Mouse (Mus musculus) heart, embryonic 10.5 days (tissue): ENCODE data around the gene Atp5h. TPM values are rescaled to one million over a fixed set of nuclear protein-coding genes. Genes with fewer than 3 reads are reported as not detected.

Experiments used
- DNase-seq: peaks from one replicate; pipeline ENCODE4 v3.0.0-alpha.2; 2017; ENCODE audit warnings: low spot score
- H3K27ac ChIP-seq: fragments of 300-500 bp; sonication (generic); 2 replicates; pipeline ENCODE4 v1.5.1; 2016; ENCODE audit warnings: mild to moderate bottlenecking
- H3K27me3 ChIP-seq: fragments of 300-500 bp; sonication (generic); 2 replicates; pipeline ENCODE4 v1.6.1; 2016; ENCODE audit warnings: mild to moderate bottlenecking; ENCODE audit not compliant: poor library complexity, insufficient read depth, severe bottlenecking
- H3K36me3 ChIP-seq: fragments of 300-500 bp; sonication (generic); 2 replicates; pipeline ENCODE4 v1.6.1; 2016; ENCODE audit warnings: mild to moderate bottlenecking, moderate library complexity
- H3K4me1 ChIP-seq: fragments of 300-500 bp; sonication (generic); 2 replicates; pipeline ENCODE4 v1.6.1; 2016; ENCODE audit warnings: mild to moderate bottlenecking
- H3K4me3 ChIP-seq: fragments of 300-500 bp; sonication (generic); 2 replicates; pipeline ENCODE4 v1.5.1; 2016; ENCODE audit warnings: mild to moderate bottlenecking, moderate library complexity
- H3K9me3 ChIP-seq: fragments of 300-500 bp; sonication (generic); 2 replicates; pipeline ENCODE4 v1.6.1; 2016; ENCODE audit warnings: mild to moderate bottlenecking, moderate library complexity
- WGBS: fragments of 180-500 bp; shearing (Covaris S2); methylation state at CpG from one replicate; pipeline ENCODE4 v1.1.7; 2016; 5-methylcytosine and 5-hydroxymethylcytosine counted together
- polyA plus RNA-seq: library from polyadenylated mRNA; unstranded; fragments of >200 nt; fragmentation: Nextera tagmentation; extraction: Ambion mirVana; gene quantifications from 2 replicates; pipeline ENCODE4 v1.2.1, GENCODE M21; 2016

Atp5h gene
- polyA plus RNA-seq, 1 experiment from 2014 or later = 1,131 TPM

DNA sequence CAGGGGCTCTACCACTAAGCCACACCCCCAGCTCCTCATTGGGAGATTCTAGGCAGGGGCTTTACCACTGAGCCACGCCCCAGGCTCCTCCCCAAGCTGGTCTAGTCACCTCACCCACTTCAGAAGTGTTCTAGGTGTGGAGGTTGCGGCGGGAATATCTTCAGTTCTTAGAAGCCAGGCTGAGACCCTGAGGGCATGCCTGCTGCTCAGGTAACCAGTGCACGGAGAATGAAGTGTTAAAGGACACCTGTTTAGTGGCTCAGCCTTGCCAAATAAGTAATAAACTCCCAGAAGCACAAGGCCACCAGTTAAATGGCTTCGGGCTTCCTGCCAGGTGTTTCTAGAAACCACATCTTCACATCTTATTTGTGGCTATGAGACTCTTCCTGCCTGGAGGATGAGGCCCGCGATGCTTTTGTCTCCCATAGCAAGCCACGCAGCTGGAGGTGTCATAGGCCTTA lies 32.0 kb upstream of the Atp5h start:
- no peak overlapping the region for H3K27ac ChIP-seq
- peaks cover 38% of the 10 kb centered on the region for H3K4me1 ChIP-seq
- WGBS = 92% methylated on average over 8 of the region's 8 CpGs
- no peak for DNase-seq
- H3K36me3 ChIP-seq = no peaks in the 10 kb centered on the region
- H3K9me3 ChIP-seq = no peaks in the 10 kb centered on the region
- no peak overlapping the region for H3K4me3 ChIP-seq
- 0 out of 2 replicates have a peak, but pooled peaks cover 13% of the 10 kb centered on the region for H3K27me3 ChIP-seq

DNA sequence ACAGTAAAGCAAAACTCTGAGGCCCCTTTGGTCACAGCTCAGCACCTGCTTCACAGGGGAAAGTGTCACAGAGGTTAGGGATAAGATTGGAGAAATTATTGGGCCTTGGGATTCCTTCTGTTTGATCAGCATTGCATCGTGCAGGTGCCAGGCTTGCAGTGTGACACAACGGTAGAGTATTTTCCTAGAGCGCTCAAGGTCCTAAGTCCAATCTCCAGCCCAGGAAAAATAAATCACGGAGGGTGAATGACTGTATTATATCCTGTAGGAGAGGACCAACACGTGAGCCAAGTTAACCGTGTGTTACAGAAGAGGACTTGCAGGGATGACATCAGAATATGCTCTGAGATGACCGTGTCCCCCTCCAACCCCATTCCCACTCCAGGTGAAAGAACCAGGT lies 30.4 kb upstream of the Atp5h start:
- DNase-seq = no peak
- Histone ChIP-seq H3K27ac (no peak overlapping the region), H3K9me3 (no peaks in the 10 kb centered on the region), H3K4me1 (peaks cover 43% of the 10 kb centered on the region), H3K4me3 (no peak overlapping the region), H3K27me3 (0 out of 2 replicates have a peak, but pooled peaks cover 13% of the 10 kb centered on the region), H3K36me3 (no peaks in the 10 kb centered on the region)
- 85% methylated on average over 7 of the region's 7 CpGs for WGBS

DNA sequence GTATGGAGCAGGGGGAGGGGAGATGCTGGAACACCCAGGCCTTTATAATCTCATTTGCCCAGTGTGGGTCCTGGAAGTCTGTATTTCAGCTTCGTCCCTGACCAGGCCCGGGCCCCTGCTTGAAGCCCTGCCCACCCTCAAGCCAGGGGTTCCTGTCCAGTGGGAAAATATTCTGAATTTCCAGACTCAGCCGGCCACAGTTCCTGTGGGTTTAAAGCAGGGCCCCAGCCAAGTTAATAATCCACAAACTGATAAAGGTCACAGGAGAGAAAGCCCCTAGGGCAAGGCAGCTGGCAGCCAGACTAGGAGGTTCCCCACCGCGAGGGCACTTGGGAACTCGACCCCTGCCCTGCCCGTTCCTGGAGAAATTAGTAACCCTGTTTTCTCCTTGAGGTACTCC lies 29.2 kb upstream of the Atp5h start:
- DNase-seq = no peak
- Histone ChIP-seq H3K9me3 (no peaks in the 10 kb centered on the region), H3K4me1 (peaks cover 43% of the 10 kb centered on the region), H3K4me3 (no peak overlapping the region), H3K27ac (0 out of 2 replicates have a peak overlapping the region, but pooled peaks have one; percentile 32), H3K36me3 (no peaks in the 10 kb centered on the region), H3K27me3 (0 out of 2 replicates have a peak, but pooled peaks cover 13% of the 10 kb centered on the region)
- WGBS = 65% methylated on average over 7 of the region's 7 CpGs

DNA sequence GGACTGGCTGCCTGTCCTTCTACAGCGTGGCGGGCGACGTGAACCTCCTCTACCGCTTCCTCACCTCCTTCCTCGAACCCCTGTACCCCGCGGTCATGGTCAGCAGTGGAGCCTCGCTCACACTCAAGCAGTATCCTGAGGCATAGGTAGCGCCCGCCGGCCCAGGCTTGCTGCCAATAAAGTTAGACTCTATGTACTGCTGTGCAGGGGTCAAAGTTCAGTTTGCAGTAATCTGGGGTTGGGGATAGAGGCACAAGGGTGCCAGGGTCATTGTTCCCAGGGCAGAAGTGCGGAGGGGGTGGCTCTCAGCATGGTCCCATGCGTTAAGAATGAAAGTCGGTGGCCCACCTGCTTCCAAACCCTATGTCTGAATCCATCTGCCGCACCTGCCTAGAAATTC lies 28.3 kb upstream of the Atp5h start:
- H3K27me3 ChIP-seq = 0 out of 2 replicates have a peak, but pooled peaks cover 13% of the 10 kb centered on the region
- no peak overlapping the region for H3K4me3 ChIP-seq
- H3K36me3 ChIP-seq = no peaks in the 10 kb centered on the region
- WGBS = 83% methylated on average over 16 of the region's 16 CpGs
- peak overlapping the region; percentile 39; the same call in 1 of the 2 replicates for H3K27ac ChIP-seq
- no peak for DNase-seq
- peaks cover 35% of the 10 kb centered on the region for H3K4me1 ChIP-seq
- no peaks in the 10 kb centered on the region for H3K9me3 ChIP-seq

DNA sequence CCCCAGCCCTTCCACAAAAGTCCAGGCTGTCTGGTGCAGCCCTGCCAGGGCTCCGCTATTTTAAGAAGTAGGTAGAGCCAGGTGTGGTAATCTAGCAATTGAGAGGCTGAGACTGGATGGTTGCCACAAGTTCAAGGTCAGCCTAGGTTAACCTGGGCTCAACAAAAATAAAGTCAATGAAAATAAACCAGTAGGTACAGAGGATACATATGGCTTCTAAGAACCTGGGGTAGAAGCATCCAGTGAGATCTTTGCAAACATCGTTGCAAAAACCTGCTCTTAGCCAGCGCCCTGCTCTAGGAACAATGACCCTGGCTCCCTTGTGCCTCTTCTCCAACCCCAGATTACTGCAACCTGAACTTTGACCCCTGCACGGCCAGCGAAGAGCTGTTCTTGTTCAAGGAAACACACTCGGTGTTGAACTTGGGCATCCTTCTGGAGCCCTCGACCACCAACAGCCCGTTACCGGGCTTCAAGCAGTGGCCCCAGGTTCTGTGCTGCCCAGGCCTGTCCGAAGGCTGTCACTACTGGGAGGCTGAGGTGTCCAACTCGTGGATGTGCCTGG lies 27.6 kb upstream of the Atp5h start:
- Histone ChIP-seq H3K27me3 (peaks cover 13% of the 10 kb centered on the region; the same call in 1 of the 2 replicates), H3K4me3 (no peak overlapping the region), H3K27ac (peak overlapping the region; percentile 73), H3K4me1 (peaks cover 35% of the 10 kb centered on the region), H3K9me3 (no peaks in the 10 kb centered on the region), H3K36me3 (no peaks in the 10 kb centered on the region)
- DNase-seq = no peak
- WGBS = 80% methylated on average over 11 of the region's 11 CpGs

DNA sequence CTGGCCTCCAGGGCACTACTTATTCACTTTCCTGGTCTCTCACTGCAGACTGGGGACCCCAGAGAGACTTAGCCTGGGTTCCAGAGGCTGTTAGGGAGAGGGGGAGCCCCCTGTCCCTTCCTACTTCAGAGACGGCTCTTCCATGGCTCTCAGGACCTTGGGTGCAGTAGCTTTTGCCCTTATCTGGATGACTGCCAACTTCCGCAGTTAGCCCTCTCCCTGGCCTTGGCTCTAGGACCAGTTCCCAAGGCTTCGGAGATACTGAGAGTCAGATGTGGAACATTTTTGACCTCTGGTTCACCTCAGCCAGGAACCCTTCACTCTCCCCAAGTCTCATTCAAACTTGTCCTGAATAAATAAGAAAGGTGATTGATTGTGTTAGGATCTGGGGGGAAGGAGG lies 27.1 kb upstream of the Atp5h start:
- 32% methylated on average over 3 of the region's 3 CpGs for WGBS

DNA sequence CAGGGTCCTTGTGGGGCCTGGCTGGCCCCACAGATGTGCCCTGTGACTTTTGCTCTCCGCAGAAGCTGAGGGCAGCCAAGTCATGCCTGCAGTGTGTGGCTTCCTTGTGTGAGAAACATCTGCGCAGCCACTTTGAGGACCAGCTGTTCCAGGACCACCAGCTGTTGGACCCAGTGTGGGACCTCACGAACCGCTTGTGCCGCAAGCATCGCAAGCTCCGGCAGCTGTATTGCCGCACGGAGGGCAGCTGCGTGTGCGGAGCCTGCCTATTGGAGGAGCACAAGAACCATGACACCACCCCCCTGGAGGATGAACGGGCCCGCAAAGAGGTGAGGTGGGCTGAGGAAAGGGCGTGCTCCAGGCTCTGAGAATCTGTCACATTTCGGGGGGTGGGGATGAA lies 21.7 kb upstream of the Atp5h start:
- WGBS = 36% methylated on average over 15 of the region's 15 CpGs
- 0 out of 2 replicates have a peak, but pooled peaks cover 6% of the 10 kb centered on the region for H3K36me3 ChIP-seq
- no peak for DNase-seq
- H3K27ac ChIP-seq = no peak overlapping the region
- H3K27me3 ChIP-seq = peaks cover 18% of the 10 kb centered on the region
- H3K4me3 ChIP-seq = no peak overlapping the region
- peaks cover 11% of the 10 kb centered on the region for H3K4me1 ChIP-seq
- H3K9me3 ChIP-seq = no peaks in the 10 kb centered on the region; the same call in 1 of the 2 replicates

More for the DNA sequence above, 27.1 kb upstream of the Atp5h start:
- no peak for DNase-seq
- H3K4me1 ChIP-seq = peaks cover 35% of the 10 kb centered on the region
- no peaks in the 10 kb centered on the region for H3K36me3 ChIP-seq
- H3K27me3 ChIP-seq = peaks cover 18% of the 10 kb centered on the region; the same call in 1 of the 2 replicates
- no peaks in the 10 kb centered on the region for H3K9me3 ChIP-seq
- H3K27ac ChIP-seq = peak overlapping the region; percentile 73
- H3K4me3 ChIP-seq = peak overlapping the region; percentile 19; the same call in 1 of the 2 replicates

DNA sequence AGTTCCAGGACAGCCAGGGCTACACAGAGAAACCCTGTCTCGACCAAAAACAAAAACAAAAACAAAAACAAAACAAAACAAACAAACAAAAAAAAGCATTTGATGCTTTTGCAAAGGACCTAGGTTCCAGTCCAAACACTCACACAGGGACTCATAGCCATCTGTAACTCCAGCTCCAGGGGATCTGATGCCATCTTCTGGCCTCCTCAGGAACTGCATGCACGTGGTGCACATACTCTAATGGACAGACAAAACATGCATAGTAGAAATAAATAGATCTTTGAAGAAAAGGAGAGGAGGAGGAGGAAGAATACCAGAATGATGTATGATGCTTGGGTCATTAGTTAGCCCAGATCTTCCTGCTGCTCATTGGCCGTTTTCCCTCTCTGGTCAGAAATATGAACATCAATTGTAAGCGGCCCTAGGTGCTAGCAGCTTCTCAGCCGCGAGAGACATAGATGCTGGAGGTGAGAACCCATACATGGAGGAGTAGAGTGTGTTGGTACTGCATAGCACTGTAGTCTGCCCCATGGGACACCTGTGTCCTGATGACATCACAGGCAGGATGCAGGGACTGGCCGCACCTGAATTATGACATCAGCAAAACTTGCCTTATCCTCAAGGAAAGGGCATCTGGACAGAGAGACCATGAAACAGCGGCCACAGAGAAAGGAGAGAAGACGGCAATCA lies 20.3 kb upstream of the Atp5h start, which contains the start of gene Trim80:
Trim80 (plus strand) TSS at position 640 of the 690 bp plus-strand sequence.
- Histone ChIP-seq H3K36me3 (0 out of 2 replicates have a peak, but pooled peaks cover 6% of the 10 kb centered on the region), H3K27ac (no peak within 1 kb of the TSS), H3K4me1 (peaks cover 20% of the 10 kb centered on the region), H3K4me3 (no peak within 1 kb of the TSS), H3K9me3 (no peaks in the 10 kb centered on the region; the same call in 1 of the 2 replicates), H3K27me3 (peaks cover 18% of the 10 kb centered on the region)
- DNase-seq = no peak
- 93% methylated on average over 9 of the region's 9 CpGs for WGBS

DNA sequence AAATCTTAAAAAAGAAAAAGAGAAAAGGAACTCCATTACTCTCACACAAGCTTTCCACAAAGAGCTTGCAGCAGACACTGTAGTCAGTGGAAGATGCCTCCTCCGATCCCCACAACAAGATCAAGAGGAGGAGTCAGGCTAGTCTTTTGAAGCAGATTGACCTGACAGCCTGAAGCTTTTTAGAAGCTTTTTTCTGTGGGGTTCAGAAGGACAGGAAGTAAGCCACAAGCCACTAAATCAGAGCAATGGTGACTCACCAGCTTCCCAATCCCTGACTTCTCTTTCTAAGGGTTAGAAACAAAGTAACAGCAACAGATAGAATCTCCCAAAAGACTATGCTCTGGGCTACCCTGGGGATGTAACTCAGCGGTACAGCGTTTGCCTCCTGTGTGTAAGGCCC lies 19.6 kb upstream of the Atp5h start:
- DNase-seq = no peak
- 77% methylated on average over 3 of the region's 3 CpGs for WGBS
- H3K4me3 ChIP-seq = no peak overlapping the region
- H3K36me3 ChIP-seq = 0 out of 2 replicates have a peak, but pooled peaks cover 6% of the 10 kb centered on the region
- peaks cover 20% of the 10 kb centered on the region for H3K4me1 ChIP-seq
- H3K27ac ChIP-seq = no peak overlapping the region
- no peaks in the 10 kb centered on the region; the same call in 1 of the 2 replicates for H3K9me3 ChIP-seq
- peaks cover 18% of the 10 kb centered on the region for H3K27me3 ChIP-seq

DNA sequence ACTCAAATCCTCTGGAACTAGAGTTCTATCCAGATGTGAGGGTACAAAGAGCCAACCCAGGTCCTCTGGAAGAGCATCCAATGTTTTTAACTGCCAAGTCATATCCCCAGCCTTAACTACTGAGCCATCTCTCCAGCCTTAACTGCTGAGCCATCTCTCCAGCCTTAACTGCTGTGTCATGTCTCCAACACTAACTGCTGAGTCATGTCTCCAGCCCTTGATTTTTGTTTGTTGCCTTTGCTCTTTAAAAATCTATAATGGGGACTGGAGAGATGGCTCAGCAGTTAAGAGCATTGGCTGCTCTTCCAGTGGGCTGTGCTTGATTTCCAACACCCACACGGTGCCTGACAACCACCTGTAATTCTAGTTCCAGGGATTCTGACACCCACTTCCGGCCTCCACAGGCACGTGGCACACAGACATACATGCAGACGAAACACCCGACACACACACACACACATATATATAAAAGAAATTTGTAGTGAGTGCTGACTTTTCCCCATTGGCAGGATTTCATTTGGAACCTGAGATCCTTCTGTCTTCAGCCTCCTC lies 17.9 kb upstream of the Atp5h start:
- Histone ChIP-seq H3K27ac (no peak overlapping the region), H3K9me3 (no peaks in the 10 kb centered on the region; the same call in 1 of the 2 replicates), H3K4me3 (no peak overlapping the region), H3K27me3 (peaks cover 18% of the 10 kb centered on the region), H3K36me3 (peaks cover 6% of the 10 kb centered on the region; the same call in 1 of the 2 replicates), H3K4me1 (peaks cover 26% of the 10 kb centered on the region)
- WGBS = 78% methylated on average over 5 of the region's 5 CpGs
- DNase-seq = no peak

DNA sequence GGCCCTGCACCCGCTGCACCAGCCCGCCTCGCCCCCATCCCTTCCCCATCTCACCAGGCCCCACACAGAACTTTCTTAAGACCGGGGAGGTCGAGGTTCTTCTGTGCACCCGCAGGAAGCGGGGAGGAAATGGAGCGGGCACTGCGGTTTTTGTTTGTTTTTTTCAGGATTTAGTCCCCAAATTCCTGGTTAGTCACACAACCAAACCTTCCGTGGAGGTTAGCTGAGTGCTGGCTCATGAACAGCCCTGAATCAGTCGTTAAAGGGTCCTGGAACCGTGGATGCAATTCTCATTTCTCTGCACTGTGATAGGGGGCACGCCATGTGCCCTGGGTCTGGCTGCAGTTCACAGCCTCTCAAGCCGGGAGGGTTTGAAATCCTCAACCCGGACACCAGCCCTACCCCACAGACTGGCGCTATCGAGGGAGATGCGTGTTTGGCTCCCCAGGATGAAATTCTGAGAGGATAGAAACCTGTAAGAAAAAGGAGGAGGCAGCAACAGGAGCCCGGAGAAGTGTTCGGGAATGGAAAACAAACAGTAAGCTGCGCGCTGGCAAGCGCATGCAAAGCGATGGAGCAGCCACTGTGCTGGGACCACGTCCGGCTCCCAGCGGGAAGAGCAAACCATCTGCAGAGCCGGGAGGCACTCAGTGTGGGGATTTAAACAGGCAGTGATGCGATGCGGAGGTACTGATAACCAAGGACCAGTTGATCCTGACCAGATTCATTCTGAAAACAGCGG lies 16.0 kb upstream of the Atp5h start:
- Histone ChIP-seq H3K27me3 (peaks cover 2% of the 10 kb centered on the region; the same call in 1 of the 2 replicates), H3K4me3 (peak overlapping the region; percentile 56), H3K27ac (peak overlapping the region; percentile 74), H3K4me1 (peaks cover 22% of the 10 kb centered on the region), H3K9me3 (no peaks in the 10 kb centered on the region; the same call in 1 of the 2 replicates), H3K36me3 (peaks cover 24% of the 10 kb centered on the region)
- DNase-seq = no peak
- WGBS = 4% methylated on average over 31 of the region's 31 CpGs

DNA sequence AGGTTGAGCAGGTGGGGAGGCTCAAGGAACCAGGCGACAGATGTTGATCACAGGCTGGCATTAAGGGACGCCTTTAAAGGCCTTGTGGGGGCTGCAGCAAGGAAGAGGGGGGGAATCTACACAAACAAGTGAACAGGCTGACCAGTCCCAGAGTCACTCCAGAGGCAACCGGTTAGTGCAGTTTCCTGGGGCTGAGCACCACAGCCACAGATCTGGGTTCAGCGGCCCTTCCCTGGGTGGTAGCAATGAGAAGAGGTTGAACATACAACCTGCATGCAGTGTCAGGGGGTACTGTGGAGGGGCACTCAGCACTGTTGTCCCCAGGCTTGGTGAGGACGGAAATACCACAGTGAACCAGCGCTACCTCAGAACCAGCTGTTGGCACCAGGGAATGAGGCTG lies 13.6 kb upstream of the Atp5h start:
- DNase-seq = no peak
- no peaks in the 10 kb centered on the region for H3K27me3 ChIP-seq
- H3K36me3 ChIP-seq = peaks cover 42% of the 10 kb centered on the region
- 79% methylated on average over 6 of the region's 6 CpGs for WGBS
- no peak overlapping the region for H3K4me3 ChIP-seq
- peaks cover 25% of the 10 kb centered on the region for H3K4me1 ChIP-seq
- H3K9me3 ChIP-seq = no peaks in the 10 kb centered on the region
- H3K27ac ChIP-seq = no peak overlapping the region
